Mouse (Mus musculus) testis, postnatal 10 days (tissue): ENCODE measurements around the gene Abr.

ENCODE experiments used
- DNase-seq: peaks from one replicate; pipeline ENCODE4 v3.0.0; 2021; ENCODE audit warnings: low spot score

Gene Abr

GRCm38 (mm10) chr11:76518125-76518524 is 104.0 kb downstream of the Abr start:
- no peak for DNase-seq

DNA sequence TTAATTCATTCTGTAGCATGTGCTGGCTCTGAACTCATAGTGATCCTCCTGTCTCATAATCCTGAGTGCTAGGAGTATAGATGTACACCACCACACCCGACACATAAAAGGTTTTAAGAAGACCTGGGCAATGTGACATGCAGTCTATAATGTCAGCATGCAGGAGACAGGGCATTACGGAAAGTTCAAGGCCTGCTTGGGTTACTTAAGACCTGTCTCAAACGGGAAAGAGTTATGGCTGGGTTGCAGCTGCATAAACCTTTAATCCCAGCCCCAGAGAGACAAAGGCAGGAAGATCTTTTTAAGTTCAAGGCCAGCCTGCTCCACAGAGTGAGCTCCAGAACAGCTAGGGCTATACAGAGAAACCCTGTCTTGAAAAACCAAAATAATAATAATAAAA is 105.2 kb downstream of the Abr start:
- no peak for DNase-seq

- DNase-seq = no peak
Measured at GRCm38 (mm10) chr11:76515123-76515522, 107.0 kb downstream of the Abr start.

- no peak for DNase-seq
Measured at GRCm38 (mm10) chr11:76510977-76511376, 111.1 kb downstream of the Abr start.

DNA sequence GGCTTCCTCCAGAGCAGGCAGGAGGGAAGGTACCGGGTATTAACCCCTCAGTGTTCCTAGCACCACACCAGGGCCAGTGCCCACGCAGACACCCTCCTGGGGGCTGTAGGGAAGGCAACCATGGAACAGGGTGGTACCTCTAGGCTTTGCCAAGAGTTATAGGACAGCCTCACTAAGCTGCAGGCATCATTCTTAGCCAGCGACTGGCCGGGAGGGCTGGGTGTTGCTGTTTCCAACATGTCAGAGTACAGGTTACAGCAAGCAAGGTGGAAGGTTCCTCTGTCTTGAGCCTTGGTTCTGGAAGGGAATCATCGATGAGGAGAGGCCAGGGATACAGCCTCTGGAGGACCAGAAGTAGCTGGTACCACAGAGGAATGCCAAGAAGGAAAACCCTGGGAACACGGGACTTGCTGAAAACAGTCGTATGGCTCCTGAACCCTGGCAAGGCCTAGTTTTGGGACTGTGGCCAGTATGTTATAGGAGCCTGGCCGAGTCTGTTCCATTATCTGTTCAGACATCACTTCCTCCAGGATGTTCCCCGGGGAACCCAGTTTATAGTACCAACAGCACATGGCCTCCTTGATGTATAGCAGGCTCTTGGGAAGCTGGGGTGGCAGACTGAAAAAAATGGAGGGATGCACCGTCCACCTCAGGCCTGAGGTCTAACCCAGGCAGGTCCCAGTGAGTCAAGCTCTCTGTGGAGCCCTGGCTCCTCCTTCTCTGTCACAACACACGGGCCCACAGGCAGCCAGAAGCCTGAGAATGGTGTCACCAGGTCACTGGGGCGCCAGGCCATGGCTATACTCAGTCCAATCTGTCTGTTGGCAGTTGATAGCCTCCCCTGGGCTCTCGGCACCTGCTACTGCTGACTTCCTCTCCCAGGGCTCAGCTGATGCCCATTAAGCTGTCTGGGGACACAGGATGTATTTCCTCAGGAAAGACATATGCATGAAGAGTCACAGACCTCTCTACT is 112.1 kb downstream of the Abr start:
- DNase-seq = no peak

DNA sequence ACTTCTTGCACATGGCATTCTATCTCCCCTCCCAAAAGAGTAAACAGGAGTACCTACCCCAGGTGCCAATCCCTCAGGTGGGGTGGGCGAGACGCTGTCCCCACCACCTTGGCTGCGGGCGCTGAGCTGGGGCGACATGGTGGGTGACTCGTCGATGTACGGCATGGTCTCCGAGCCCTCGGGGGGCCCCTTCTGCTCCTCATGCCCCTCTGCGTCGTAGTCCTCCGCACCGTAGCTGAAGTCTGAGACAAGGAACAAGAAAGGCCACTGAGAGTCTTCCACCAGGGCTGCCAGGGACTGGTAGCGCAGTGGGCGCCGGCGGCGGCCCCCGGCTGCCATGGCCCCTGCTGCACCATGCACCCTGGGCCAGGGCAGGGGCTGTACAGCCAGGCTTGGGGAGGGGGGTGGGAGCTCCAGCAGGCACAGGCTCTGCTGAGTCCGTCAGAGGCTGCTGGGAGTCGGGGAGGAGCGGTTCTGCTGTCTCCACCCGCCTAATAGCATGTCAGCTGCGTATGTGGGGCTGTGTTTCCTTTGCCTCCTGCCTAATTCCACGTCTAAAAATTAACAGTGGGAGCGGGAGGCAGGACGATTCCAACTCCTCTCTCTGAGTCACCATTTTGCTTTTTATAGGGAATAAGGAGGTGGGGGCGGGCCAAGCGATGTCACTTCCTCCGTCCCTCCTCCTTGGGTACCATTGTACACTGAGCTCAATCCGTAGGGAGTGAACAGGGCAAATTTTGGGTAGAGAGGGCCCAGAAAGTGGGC is 113.1 kb downstream of the Abr start:
- DNase-seq = no peak

- no peak for DNase-seq
Measured at GRCm38 (mm10) chr11:76508125-76508524, 114.0 kb downstream of the Abr start.

- DNase-seq = peak; percentile 40
Measured at GRCm38 (mm10) chr11:76507302-76508124, 114.6 kb downstream of the Abr start.

GRCm38 (mm10) chr11:76506514-76507228 is 115.4 kb downstream of the Abr start:
- peak; percentile 57 for DNase-seq

- no peak for DNase-seq
Measured at GRCm38 (mm10) chr11:76505106-76505505, 117.0 kb downstream of the Abr start.

DNA sequence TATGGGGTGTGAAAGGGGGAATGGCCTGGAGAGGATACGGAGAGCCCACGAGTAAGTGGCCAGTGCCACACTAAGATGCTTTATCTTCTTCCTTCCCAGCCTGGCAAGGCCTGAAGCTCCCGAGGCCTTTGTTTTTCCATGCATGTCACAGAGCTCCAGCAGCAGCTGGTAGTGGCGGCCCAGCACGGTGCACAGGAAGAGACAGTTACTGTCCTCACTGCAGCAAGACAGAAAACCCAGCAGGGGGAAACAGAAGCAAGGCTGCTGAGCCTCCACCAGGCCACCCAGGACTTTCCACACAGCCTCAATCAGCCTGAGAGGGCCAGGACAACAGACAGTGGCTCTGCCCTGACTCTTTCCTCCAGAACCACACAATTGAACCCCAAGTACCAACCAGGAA is 118.1 kb downstream of the Abr start:
- DNase-seq = no peak

GRCm38 (mm10) chr11:76499987-76500386 is 122.1 kb downstream of the Abr start:
- DNase-seq = no peak

GRCm38 (mm10) chr11:76499564-76499963 is 122.5 kb downstream of the Abr start:
- DNase-seq = no peak

DNA sequence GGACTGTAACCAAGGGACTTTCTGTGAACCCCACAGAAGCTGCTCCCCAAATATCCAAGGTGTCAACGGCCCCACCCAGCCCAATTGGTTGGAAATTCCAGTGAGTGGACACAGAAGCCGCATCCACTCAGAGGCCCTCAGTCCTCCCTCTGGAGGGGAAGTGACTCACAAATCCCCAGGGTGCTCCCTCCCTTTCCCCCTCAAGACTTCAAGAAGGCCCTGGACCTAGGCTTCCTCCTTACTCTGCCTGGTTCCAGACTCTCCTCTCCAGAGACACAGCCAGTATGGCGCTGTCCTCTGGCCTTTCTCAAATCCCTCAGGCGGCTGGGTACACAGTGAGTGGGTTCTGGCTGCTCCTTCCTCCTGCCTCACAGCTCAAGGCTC is 124.4 kb downstream of the Abr start:
- DNase-seq = no peak

DNA sequence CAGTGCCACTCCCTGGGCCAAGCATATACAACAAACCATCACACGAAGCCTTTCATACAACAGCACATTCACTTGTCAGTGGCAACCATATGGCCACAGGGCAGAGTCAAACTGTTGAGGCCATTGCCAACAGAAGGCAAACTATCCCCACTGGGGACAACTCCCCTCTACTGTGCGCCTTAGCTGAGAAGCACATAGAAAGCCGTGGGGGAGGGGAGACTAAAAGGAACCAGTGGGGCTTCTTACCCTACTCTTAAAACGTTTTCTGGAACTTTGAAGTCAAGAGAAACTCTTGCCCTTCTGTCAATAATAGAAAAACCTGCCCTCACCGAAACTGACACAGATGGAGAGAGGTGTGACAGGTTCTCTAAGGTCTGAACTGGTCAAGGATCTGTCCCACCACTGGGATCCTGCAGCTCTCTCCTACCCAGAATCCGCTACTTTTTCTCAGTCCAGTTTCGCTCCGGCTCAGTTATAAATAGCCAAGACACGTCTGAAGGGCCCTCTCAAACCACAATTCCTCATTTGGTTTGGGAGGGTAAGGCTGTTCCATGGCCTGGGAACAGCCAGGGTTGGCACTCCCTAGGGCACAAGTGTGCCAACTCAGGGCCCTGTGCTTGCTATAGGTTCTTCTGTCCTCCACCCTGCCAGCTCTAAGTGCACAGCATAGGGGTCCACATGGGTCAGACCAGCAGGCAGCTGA is 124.9 kb downstream of the Abr start:
- DNase-seq = no peak

GRCm38 (mm10) chr11:76496086-76496771 is 125.9 kb downstream of the Abr start:
- peak; percentile 54 for DNase-seq

DNA sequence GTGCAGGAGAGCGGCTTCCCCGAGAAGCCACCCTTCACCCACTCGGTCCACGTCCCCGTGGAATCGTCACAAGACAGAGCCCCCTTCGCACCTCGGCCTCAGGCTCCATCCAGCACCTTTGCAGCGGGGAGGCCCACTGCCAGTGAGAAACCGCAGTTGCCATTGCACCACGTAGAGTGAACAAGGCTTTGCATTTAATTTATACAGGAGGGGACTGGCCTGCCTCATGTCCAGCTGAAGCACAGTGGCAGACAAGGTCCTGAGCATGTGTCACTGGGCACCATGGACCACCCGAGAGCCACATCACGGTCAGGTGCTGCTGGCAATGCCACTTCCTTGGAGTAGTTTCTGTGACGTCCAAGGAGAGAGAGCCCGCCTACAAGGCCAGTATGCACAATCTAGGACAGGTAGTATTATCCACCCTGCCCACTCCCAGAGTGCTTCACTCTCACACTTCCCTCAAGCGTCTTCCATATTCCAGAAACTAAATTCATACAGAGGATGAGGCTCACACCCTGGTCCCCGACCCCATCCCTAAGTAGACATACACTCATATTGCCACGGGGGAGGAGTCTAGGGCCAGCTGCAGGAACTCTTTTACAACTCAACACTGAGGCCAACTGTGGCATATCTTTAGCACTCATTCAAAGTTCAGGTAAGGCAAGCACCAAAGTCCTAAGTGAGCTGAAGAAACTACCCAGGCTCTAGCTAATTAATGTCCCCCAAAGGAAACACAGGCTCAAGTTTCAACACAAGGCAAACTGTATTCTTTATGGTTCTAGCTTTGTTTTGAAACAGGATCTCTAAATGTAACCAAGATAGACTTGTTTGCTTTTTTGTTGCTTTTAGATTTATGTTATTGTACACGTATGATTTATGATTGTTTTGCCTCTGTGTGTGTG is 126.7 kb downstream of the Abr start:
- DNase-seq = peak; percentile 47

- DNase-seq = peak; percentile 89
Measured at GRCm38 (mm10) chr11:76494360-76495126, 127.6 kb downstream of the Abr start.
